Mouse (Mus musculus) ovary, adult 2 months (tissue): ENCODE results near the gene Gatb. TPM values are rescaled to one million over a fixed set of nuclear protein-coding genes. Genes with fewer than 3 reads are reported as not detected.

ENCODE experiments used
- polyA plus RNA-seq: library from polyadenylated mRNA; depleted of rRNA; stranded (reverse); fragments of >200 nt; gene quantifications from 2 replicates; pipeline ENCODE4 v1.2.3, GENCODE M21; 2012; rRNA removed

Gatb gene
- 5.9 and 6.4 TPM in 2 replicates for polyA plus RNA-seq

GRCm38 (mm10) chr3:85573864-85574830 is at the start of gene Gatb:
TSS of gene Gatb (plus strand) at chr3:85574119.

Other genes starting within 250 kb of the Gatb start
- 9.5 and 10.0 TPM in 2 replicates for gene Fam160a1, start 243.2 kb downstream of the Gatb start, polyA plus RNA-seq